Mouse (Mus musculus): ENCODE measurements around the gene Klhdc10. TPM values are rescaled to one million over a fixed set of nuclear protein-coding genes. Genes with fewer than 3 reads are reported as not detected.

The Klhdc10 gene
- polyA plus RNA-seq, 1 experiment = 29.7 TPM

DNA sequence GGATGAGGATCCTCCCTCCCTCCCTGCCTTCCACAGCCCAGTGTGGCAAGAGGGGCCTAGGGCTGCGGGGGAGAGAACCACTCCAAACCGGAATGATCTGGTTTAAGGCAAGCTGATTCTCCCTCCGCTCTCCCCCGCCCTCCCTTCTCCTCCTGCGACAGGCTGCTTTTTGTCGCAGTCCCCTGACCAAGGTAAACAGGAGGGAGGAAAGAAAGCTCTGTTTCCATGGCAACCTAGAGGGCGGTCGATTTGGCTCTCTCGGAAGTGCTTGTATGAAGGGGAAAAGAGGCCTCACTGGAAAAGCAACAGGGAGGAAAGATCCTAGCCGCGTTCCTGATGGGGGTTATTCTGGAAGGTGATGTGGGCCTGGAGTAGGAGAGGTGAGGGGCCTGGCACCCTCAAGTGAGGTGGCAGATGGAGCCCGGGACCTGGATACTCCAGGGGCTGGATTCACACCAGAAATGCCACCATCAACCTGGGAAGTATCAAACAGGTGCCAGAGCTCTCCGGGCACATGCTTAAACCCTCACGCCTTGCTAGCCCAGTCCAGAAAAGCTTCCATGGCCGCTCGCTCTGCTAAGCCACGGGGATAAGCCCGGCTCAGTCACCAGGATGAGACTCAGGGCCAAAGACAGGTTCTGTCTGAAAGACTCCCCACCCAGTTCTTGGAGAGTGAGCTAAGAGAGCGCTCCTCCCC, 59.2 kb downstream of the Klhdc10 start:
- no peak overlapping the region for H3K4me3 ChIP-seq (ENCODE audit: control insufficient read depth, insufficient read depth, low read length)

DNA sequence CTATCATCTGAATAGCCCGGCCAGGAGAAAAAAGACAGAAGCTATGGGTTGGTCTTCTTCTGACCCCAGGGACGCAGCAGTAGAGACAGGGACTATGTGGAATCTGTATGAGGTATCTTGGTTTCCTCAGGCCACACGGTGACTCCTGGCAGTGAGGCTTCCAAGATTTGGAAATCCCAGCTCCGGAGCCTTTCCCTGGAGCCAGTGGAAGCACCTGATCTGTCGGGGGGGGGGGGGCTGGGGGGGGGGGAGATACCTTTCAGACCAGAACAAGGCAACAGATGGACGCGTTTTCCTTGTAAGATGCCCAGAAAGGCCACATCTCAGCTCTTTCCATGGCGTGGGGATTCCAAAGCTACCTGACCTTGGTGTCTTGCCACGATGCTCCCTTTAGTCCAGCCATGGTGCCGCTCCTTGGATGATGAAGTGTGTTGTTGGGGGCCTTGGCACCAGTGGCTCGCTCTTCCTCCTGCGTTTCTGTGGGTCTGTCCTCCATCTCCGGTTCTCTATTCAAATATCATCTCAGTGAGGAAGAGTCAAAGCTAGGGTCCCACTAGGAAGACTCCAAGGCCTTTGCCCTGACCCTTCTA, 60.2 kb downstream of the Klhdc10 start:
- H3K4me3 ChIP-seq (ENCODE audit: control insufficient read depth, insufficient read depth, low read length) = no peak overlapping the region
- no peaks in the 10 kb centered on the region for H3K36me3 ChIP-seq (ENCODE audit: control insufficient read depth, insufficient read depth, low read length)
- DNase-seq = no peak
- no peaks in the 10 kb centered on the region; the same call in 1 of the 2 replicates for H3K27me3 ChIP-seq (ENCODE audit: control insufficient read depth, insufficient read depth, low read length)
- peaks cover 12% of the 10 kb centered on the region for H3K4me1 ChIP-seq (replicated peaks; ENCODE audit: control insufficient read depth, insufficient read depth, low read length)
- 90% methylated on average over 13 of the region's 13 CpGs for WGBS
- no peak overlapping the region for H3K27ac ChIP-seq (ENCODE audit: control insufficient read depth, insufficient read depth, low read length)
- no peak for TF ChIP-seq CTCF (IDR thresholded peaks at IDR 0.05; ENCODE audit: borderline replicate concordance, control insufficient read depth, extremely low read depth, insufficient read depth, low read length, poor library complexity)
- no peak for TF ChIP-seq POLR2A (IDR thresholded peaks at IDR 0.05; ENCODE audit: control insufficient read depth, extremely low read depth, insufficient read depth, low read length, poor library complexity)

More for the DNA sequence above, 59.2 kb downstream of the Klhdc10 start:
- Histone ChIP-seq H3K27ac (ENCODE audit: control insufficient read depth, insufficient read depth, low read length) (no peak overlapping the region), H3K4me1 (replicated peaks; ENCODE audit: control insufficient read depth, insufficient read depth, low read length) (peaks cover 12% of the 10 kb centered on the region), H3K36me3 (ENCODE audit: control insufficient read depth, insufficient read depth, low read length) (no peaks in the 10 kb centered on the region), H3K27me3 (ENCODE audit: control insufficient read depth, insufficient read depth, low read length) (no peaks in the 10 kb centered on the region; the same call in 1 of the 2 replicates)
- 51% methylated on average over 19 of the region's 19 CpGs for WGBS
- DNase-seq = peak; percentile 20
- no peak for TF ChIP-seq POLR2A (IDR thresholded peaks at IDR 0.05; ENCODE audit: control insufficient read depth, extremely low read depth, insufficient read depth, low read length, poor library complexity)
- no peak for TF ChIP-seq CTCF (IDR thresholded peaks at IDR 0.05; ENCODE audit: borderline replicate concordance, control insufficient read depth, extremely low read depth, insufficient read depth, low read length, poor library complexity)

DNA sequence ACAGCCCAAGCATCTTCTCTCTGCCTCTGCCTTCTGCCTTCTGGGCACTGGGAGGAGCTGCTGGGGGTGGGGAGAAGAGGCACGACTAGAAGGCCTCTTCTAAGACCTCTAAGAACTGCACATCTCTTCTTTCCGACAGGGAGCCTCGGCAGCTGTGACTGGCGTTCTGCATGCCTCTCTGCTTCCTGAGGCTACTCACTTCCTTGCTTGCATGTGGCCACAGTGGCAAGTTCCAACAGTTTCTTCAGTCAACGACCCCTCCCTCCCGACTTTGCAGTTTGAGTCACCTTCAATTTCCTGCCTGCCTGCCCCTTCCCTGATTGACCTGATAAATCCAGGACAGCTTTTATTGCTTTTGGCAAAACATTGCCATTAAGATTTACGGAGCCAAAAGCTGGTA, 61.2 kb downstream of the Klhdc10 start:
- TF ChIP-seq POLR2A (IDR thresholded peaks at IDR 0.05; ENCODE audit: control insufficient read depth, extremely low read depth, insufficient read depth, low read length, poor library complexity) = no peak
- Histone ChIP-seq H3K27ac (ENCODE audit: control insufficient read depth, insufficient read depth, low read length) (no peak overlapping the region), H3K27me3 (ENCODE audit: control insufficient read depth, insufficient read depth, low read length) (no peaks in the 10 kb centered on the region; the same call in 1 of the 2 replicates), H3K36me3 (ENCODE audit: control insufficient read depth, insufficient read depth, low read length) (no peaks in the 10 kb centered on the region), H3K4me3 (ENCODE audit: control insufficient read depth, insufficient read depth, low read length) (no peak overlapping the region), H3K4me1 (replicated peaks; ENCODE audit: control insufficient read depth, insufficient read depth, low read length) (peaks cover 12% of the 10 kb centered on the region)
- no peak for DNase-seq
- 31% methylated on average over 7 of the region's 7 CpGs for WGBS

DNA sequence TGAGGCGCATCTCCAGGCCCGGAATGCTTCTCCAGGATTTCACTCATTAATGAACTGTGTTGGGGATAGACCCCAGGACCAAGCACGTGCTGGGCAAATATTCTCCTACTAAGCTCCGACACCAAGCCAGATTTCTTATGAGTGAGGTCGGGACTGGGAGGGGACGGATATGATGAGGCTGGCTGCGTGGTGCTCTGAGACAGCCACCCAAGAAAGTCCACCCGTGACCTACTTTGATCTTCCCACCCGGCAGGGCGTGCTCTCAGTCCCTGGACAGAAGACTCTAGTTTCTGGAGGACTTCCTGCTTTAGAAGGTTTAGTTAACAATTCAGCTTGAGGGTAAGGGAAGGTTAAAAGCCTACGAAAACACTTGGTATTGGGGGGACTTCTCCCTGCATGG, 63.9 kb downstream of the Klhdc10 start:
- WGBS = 90% methylated on average over 11 of the region's 11 CpGs
- Histone ChIP-seq H3K27ac (ENCODE audit: control insufficient read depth, insufficient read depth, low read length) (no peak overlapping the region), H3K4me3 (ENCODE audit: control insufficient read depth, insufficient read depth, low read length) (no peak overlapping the region), H3K4me1 (replicated peaks; ENCODE audit: control insufficient read depth, insufficient read depth, low read length) (peaks cover 4% of the 10 kb centered on the region; the same call in 1 of the 2 replicates), H3K36me3 (ENCODE audit: control insufficient read depth, insufficient read depth, low read length) (no peaks in the 10 kb centered on the region), H3K27me3 (ENCODE audit: control insufficient read depth, insufficient read depth, low read length) (no peaks in the 10 kb centered on the region)
- no peak for DNase-seq
- TF ChIP-seq CTCF (IDR thresholded peaks at IDR 0.05; ENCODE audit: borderline replicate concordance, control insufficient read depth, extremely low read depth, insufficient read depth, low read length, poor library complexity) = no peak
- TF ChIP-seq POLR2A (IDR thresholded peaks at IDR 0.05; ENCODE audit: control insufficient read depth, extremely low read depth, insufficient read depth, low read length, poor library complexity) = no peak

DNA sequence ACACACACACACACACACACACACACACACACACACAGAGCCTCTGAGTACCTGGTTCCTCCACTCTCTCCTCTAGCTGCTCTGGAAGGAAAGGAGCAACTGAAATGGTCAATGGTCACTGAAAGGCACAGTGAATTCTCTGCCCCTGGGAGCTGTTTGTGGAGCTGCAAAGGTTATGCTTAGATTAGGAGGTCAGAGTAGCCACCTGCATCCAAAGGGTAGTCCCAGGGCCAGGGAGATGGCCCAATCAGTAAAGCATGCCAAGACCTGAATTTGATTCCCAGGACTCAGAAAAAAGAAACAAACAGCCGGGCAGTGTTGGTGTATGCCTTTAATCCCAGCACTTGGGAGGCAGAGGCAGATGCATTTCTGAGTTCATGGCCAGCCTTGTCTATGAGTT, 66.4 kb downstream of the Klhdc10 start:
- H3K27me3 ChIP-seq (ENCODE audit: control insufficient read depth, insufficient read depth, low read length) = no peaks in the 10 kb centered on the region
- no peak overlapping the region for H3K27ac ChIP-seq (ENCODE audit: control insufficient read depth, insufficient read depth, low read length)
- no peaks in the 10 kb centered on the region for H3K4me1 ChIP-seq (replicated peaks; ENCODE audit: control insufficient read depth, insufficient read depth, low read length)
- no peak for DNase-seq
- H3K36me3 ChIP-seq (ENCODE audit: control insufficient read depth, insufficient read depth, low read length) = no peaks in the 10 kb centered on the region
- WGBS = 100% methylated on average over 1 of the region's 1 CpGs
- H3K4me3 ChIP-seq (ENCODE audit: control insufficient read depth, insufficient read depth, low read length) = no peak overlapping the region
- TF ChIP-seq CTCF (IDR thresholded peaks at IDR 0.05; ENCODE audit: borderline replicate concordance, control insufficient read depth, extremely low read depth, insufficient read depth, low read length, poor library complexity) (no peak), POLR2A (IDR thresholded peaks at IDR 0.05; ENCODE audit: control insufficient read depth, extremely low read depth, insufficient read depth, low read length, poor library complexity) (no peak)

DNA sequence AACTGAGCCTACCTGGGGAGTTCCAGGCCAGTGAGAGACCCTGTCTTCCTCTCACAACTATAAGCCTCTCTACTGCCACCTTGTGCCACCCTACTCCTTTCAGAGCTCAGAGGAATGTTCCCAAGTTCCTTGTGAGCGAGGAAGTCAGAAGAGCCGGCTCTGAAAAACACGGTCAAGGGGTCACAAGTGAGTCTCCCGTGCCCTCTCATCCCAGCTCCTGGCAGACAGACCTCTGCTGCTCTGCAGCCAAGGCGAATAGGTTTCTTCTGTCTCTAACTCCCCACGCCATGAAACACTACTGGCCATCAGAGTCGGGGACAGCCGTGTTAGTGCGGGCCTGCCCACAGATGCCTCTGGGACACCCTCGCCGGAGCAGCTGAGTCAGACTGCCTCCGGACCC, 67.0 kb downstream of the Klhdc10 start:
- 69% methylated on average over 12 of the region's 12 CpGs for WGBS
- no peak overlapping the region for H3K4me3 ChIP-seq (ENCODE audit: control insufficient read depth, insufficient read depth, low read length)
- no peak overlapping the region for H3K27ac ChIP-seq (ENCODE audit: control insufficient read depth, insufficient read depth, low read length)
- DNase-seq = peak; percentile 39
- TF ChIP-seq POLR2A (IDR thresholded peaks at IDR 0.05; ENCODE audit: control insufficient read depth, extremely low read depth, insufficient read depth, low read length, poor library complexity) = no peak
- TF ChIP-seq CTCF (IDR thresholded peaks at IDR 0.05; ENCODE audit: borderline replicate concordance, control insufficient read depth, extremely low read depth, insufficient read depth, low read length, poor library complexity) = no peak
- H3K36me3 ChIP-seq (ENCODE audit: control insufficient read depth, insufficient read depth, low read length) = no peaks in the 10 kb centered on the region
- H3K4me1 ChIP-seq (replicated peaks; ENCODE audit: control insufficient read depth, insufficient read depth, low read length) = no peaks in the 10 kb centered on the region
- no peaks in the 10 kb centered on the region for H3K27me3 ChIP-seq (ENCODE audit: control insufficient read depth, insufficient read depth, low read length)

Measured in thymus, adult 2 months (tissue).